Mouse (Mus musculus): ENCODE data around the gene Gm9767. TPM values are rescaled to one million over a fixed set of nuclear protein-coding genes. Genes with fewer than 3 reads are reported as not detected.

Gm9767 gene
- polyA plus RNA-seq (2016; fragmentation: Nextera tagmentation; extraction: Ambion mirVana): 0.54 and 1.6 TPM in 2 replicates

- no peaks in the 10 kb centered on the region for H3K36me3 ChIP-seq
- no peak for ATAC-seq (ENCODE audit: insufficient number of reproducible peaks, insufficient read depth, low FRiP score, low TSS enrichment, low read depth)
- WGBS: 2% methylated on average over 52 of the region's 52 CpGs
- peak within 1 kb of the TSS; percentile 67 for H3K4me3 ChIP-seq (replicated peaks)
- H3K9ac ChIP-seq (replicated peaks): peak within 1 kb of the TSS; percentile 76
- H3K9me3 ChIP-seq: no peaks in the 10 kb centered on the region
- no peaks in the 10 kb centered on the region; the same call in 1 of the 2 replicates for H3K4me1 ChIP-seq (replicated peaks)
- no peak within 1 kb of the TSS for H3K27ac ChIP-seq
- H3K4me2 ChIP-seq: peak within 1 kb of the TSS; percentile 94
- H3K27me3 ChIP-seq: peaks cover 25% of the 10 kb centered on the region
Measured at GRCm38 (mm10) chr10:26077671-26078481, at the start of gene Gm9767. Gm9767 (plus strand) TSS chr10:26078255.

GRCm38 (mm10) chr10:26034931-26035330 is 43.1 kb upstream of the Gm9767 start:
- no peak for ATAC-seq (ENCODE audit: insufficient number of reproducible peaks, insufficient read depth, low FRiP score, low TSS enrichment, low read depth)
- no peaks in the 10 kb centered on the region for H3K36me3 ChIP-seq
- 76% methylated on average over 5 of the region's 5 CpGs for WGBS

GRCm38 (mm10) chr10:26051177-26051576 is 26.9 kb upstream of the Gm9767 start:
- H3K4me3 ChIP-seq (replicated peaks): no peak overlapping the region
- no peaks in the 10 kb centered on the region for H3K27me3 ChIP-seq

More at GRCm38 (mm10) chr10:26034931-26035330, 43.1 kb upstream of the Gm9767 start:
- no peak overlapping the region for H3K27ac ChIP-seq
- H3K4me1 ChIP-seq (replicated peaks): no peaks in the 10 kb centered on the region
- H3K4me2 ChIP-seq: no peak overlapping the region
- no peaks in the 10 kb centered on the region for H3K27me3 ChIP-seq
- H3K9me3 ChIP-seq: no peaks in the 10 kb centered on the region
- no peak overlapping the region for H3K4me3 ChIP-seq (replicated peaks)
- no peak overlapping the region for H3K9ac ChIP-seq (replicated peaks)

GRCm38 (mm10) chr10:26059662-26060307 is 18.3 kb upstream of the Gm9767 start:
- H3K36me3 ChIP-seq: no peaks in the 10 kb centered on the region
- no peak overlapping the region for H3K4me2 ChIP-seq
- H3K27me3 ChIP-seq: no peaks in the 10 kb centered on the region
- H3K4me1 ChIP-seq (replicated peaks): no peaks in the 10 kb centered on the region
- no peaks in the 10 kb centered on the region for H3K9me3 ChIP-seq
- no peak for ATAC-seq (ENCODE audit: insufficient number of reproducible peaks, insufficient read depth, low FRiP score, low TSS enrichment, low read depth)
- H3K9ac ChIP-seq (replicated peaks): no peak overlapping the region
- H3K27ac ChIP-seq: no peak overlapping the region
- WGBS: 83% methylated on average over 3 of the region's 3 CpGs
- no peak overlapping the region for H3K4me3 ChIP-seq (replicated peaks)

More at GRCm38 (mm10) chr10:26051177-26051576, 26.9 kb upstream of the Gm9767 start:
- no peak for ATAC-seq (ENCODE audit: insufficient number of reproducible peaks, insufficient read depth, low FRiP score, low TSS enrichment, low read depth)
- Histone ChIP-seq H3K36me3 (no peaks in the 10 kb centered on the region), H3K4me1 (replicated peaks) (no peaks in the 10 kb centered on the region), H3K27ac (no peak overlapping the region), H3K9me3 (no peaks in the 10 kb centered on the region), H3K4me2 (no peak overlapping the region), H3K9ac (replicated peaks) (no peak overlapping the region)
- 63% methylated on average over 2 of the region's 2 CpGs for WGBS

- WGBS: 91% methylated on average over 4 of the region's 4 CpGs
Measured at GRCm38 (mm10) chr10:26063071-26063470, 15.0 kb upstream of the Gm9767 start.

GRCm38 (mm10) chr10:26071986-26072385 is 6.1 kb upstream of the Gm9767 start:
- ATAC-seq (ENCODE audit: insufficient number of reproducible peaks, insufficient read depth, low FRiP score, low TSS enrichment, low read depth): no peak
- Histone ChIP-seq H3K27me3 (peaks cover 7% of the 10 kb centered on the region), H3K9ac (replicated peaks) (no peak overlapping the region), H3K4me2 (no peak overlapping the region), H3K9me3 (no peaks in the 10 kb centered on the region), H3K27ac (no peak overlapping the region), H3K4me1 (replicated peaks) (no peaks in the 10 kb centered on the region), H3K36me3 (peaks cover 5% of the 10 kb centered on the region), H3K4me3 (replicated peaks) (no peak overlapping the region)
- WGBS: 87% methylated on average over 5 of the region's 5 CpGs

More at GRCm38 (mm10) chr10:26063071-26063470, 15.0 kb upstream of the Gm9767 start:
- H3K9ac ChIP-seq (replicated peaks): no peak overlapping the region
- no peaks in the 10 kb centered on the region for H3K9me3 ChIP-seq
- ATAC-seq (ENCODE audit: insufficient number of reproducible peaks, insufficient read depth, low FRiP score, low TSS enrichment, low read depth): no peak
- no peak overlapping the region for H3K4me2 ChIP-seq
- H3K27me3 ChIP-seq: no peaks in the 10 kb centered on the region
- no peak overlapping the region for H3K27ac ChIP-seq
- no peaks in the 10 kb centered on the region for H3K4me1 ChIP-seq (replicated peaks)
- peaks cover under 1% of the 10 kb centered on the region; the same call in 1 of the 2 replicates for H3K36me3 ChIP-seq
- H3K4me3 ChIP-seq (replicated peaks): no peak overlapping the region

GRCm38 (mm10) chr10:26076949-26077348 is 1.1 kb upstream of the Gm9767 start:
- peak overlapping the region; percentile 94 for H3K4me2 ChIP-seq
- 83% methylated on average over 9 of the region's 9 CpGs for WGBS
- H3K27me3 ChIP-seq: peaks cover 25% of the 10 kb centered on the region
- no peak for ATAC-seq (ENCODE audit: insufficient number of reproducible peaks, insufficient read depth, low FRiP score, low TSS enrichment, low read depth)
- H3K9ac ChIP-seq (replicated peaks): no peak overlapping the region
- no peaks in the 10 kb centered on the region; the same call in 1 of the 2 replicates for H3K4me1 ChIP-seq (replicated peaks)
- H3K9me3 ChIP-seq: no peaks in the 10 kb centered on the region
- H3K36me3 ChIP-seq: no peaks in the 10 kb centered on the region
- H3K27ac ChIP-seq: no peak overlapping the region
- no peak overlapping the region for H3K4me3 ChIP-seq (replicated peaks)

GRCm38 (mm10) chr10:26078521-26079142 is 577 bp downstream of the Gm9767 start, which contains the start of gene Tmem200a:
Tmem200a (minus strand) TSS chr10:26079052.
- H3K4me1 ChIP-seq (replicated peaks): no peaks in the 10 kb centered on the region; the same call in 1 of the 2 replicates
- no peak within 1 kb of the TSS for H3K27ac ChIP-seq
- peak within 1 kb of the TSS; percentile 94 for H3K4me2 ChIP-seq
- H3K9ac ChIP-seq (replicated peaks): peak within 1 kb of the TSS; percentile 76
- ATAC-seq (ENCODE audit: insufficient number of reproducible peaks, insufficient read depth, low FRiP score, low TSS enrichment, low read depth): peak; percentile 84; the same call in 1 of the 2 replicates
- H3K4me3 ChIP-seq (replicated peaks): peak within 1 kb of the TSS; percentile 67
- under 1% methylated on average over 46 of the region's 46 CpGs for WGBS
- H3K36me3 ChIP-seq: no peaks in the 10 kb centered on the region
- H3K27me3 ChIP-seq: peaks cover 25% of the 10 kb centered on the region
- H3K9me3 ChIP-seq: no peaks in the 10 kb centered on the region

GRCm38 (mm10) chr10:26079678-26080077 is 1.6 kb downstream of the Gm9767 start:
- H3K27me3 ChIP-seq: peaks cover 25% of the 10 kb centered on the region
- H3K4me1 ChIP-seq (replicated peaks): no peaks in the 10 kb centered on the region; the same call in 1 of the 2 replicates
- H3K9ac ChIP-seq (replicated peaks): no peak overlapping the region
- no peak overlapping the region for H3K4me3 ChIP-seq (replicated peaks)
- H3K9me3 ChIP-seq: no peaks in the 10 kb centered on the region
- ATAC-seq (ENCODE audit: insufficient number of reproducible peaks, insufficient read depth, low FRiP score, low TSS enrichment, low read depth): no peak
- 78% methylated on average over 3 of the region's 3 CpGs for WGBS
- H3K27ac ChIP-seq: no peak overlapping the region
- no peak overlapping the region for H3K4me2 ChIP-seq
- H3K36me3 ChIP-seq: no peaks in the 10 kb centered on the region

- 56% methylated on average over 4 of the region's 4 CpGs for WGBS
- H3K36me3 ChIP-seq: no peaks in the 10 kb centered on the region
Measured at GRCm38 (mm10) chr10:26082081-26082480, 4.0 kb downstream of the Gm9767 start.

More at GRCm38 (mm10) chr10:26082081-26082480, 4.0 kb downstream of the Gm9767 start:
- Histone ChIP-seq H3K4me3 (replicated peaks) (no peak overlapping the region), H3K9me3 (no peaks in the 10 kb centered on the region), H3K27me3 (peaks cover 17% of the 10 kb centered on the region), H3K4me2 (no peak overlapping the region), H3K27ac (no peak overlapping the region), H3K4me1 (replicated peaks) (no peaks in the 10 kb centered on the region; the same call in 1 of the 2 replicates), H3K9ac (replicated peaks) (no peak overlapping the region)
- ATAC-seq (ENCODE audit: insufficient number of reproducible peaks, insufficient read depth, low FRiP score, low TSS enrichment, low read depth): no peak
